Mouse (Mus musculus): ENCODE results near the gene Hdgfl3.

DNA sequence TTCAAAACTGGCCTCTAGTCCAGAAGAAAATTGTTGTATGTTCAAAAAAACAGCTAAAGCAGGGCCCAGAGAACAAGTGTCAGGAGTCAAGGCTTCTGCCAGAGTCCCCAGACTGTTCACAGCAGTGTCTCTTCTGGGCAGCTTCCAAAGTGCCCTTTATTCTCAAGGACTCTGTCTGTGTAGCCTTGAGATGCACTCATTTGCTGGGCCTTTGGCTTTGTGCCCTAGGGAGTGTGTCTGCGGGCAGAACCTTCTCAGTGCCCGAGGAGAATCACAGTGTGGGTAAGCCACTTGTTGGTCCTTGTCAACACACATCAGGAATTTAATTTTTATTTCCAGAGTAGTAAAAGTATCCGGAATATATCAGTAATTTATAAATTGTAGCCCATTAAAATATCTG lies 52.7 kb downstream of the Hdgfl3 start:
- no peak for TF ChIP-seq CTCF (IDR thresholded peaks at IDR 0.05; ENCODE audit: low read depth)
- TF ChIP-seq EP300 (IDR thresholded peaks at IDR 0.05; ENCODE audit: low read depth): no peak

Data from heart, postnatal 0 days (tissue).